Comparison of ENCODE assay signal across 30 mouse cellular contexts in the genomic region with DNA sequence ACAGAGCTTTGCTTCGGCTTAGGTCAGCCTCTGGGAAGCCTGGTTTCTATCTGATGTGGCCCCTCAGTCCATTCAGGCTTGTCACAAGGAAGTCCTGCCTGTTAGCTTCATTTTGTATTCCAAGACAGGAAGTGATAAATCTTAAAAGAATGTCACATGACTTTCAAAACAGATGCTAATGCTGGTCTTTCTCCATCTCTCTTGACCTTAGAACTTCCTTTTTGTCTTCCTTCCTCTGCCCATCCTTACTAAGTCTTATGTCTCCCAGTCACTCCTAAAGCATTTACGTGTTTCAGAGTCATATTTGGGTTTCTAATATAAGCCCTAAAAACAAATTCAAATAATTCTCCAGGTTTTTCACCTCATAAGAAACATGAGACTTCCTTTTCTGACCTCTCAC. TPM values are rescaled to one million over a fixed set of nuclear protein-coding genes. Genes with fewer than 3 reads are reported as not detected.
"Had no signal": no experiment of that assay in that cellular context is flagged by ENCODE, and none has a peak within 500 bp of the region (broad histone marks: within the 10 kb centered on the region; RNA-seq: fewer than 3 reads in every experiment).

No protein-coding gene starts in this region.

- H3K36me3 ChIP-seq: kidney, embryonic 15.5 days; liver, embryonic 15.5 days; lung, embryonic 15.5 days; neural tube, embryonic 12.5 days; neural tube, embryonic 15.5 days; stomach, embryonic 15.5 days had no signal

- H3K9me3 ChIP-seq: kidney, embryonic 15.5 days; liver, embryonic 15.5 days; lung, embryonic 15.5 days; neural tube, embryonic 12.5 days; neural tube, embryonic 15.5 days; stomach, embryonic 15.5 days had no signal

- H3K27me3 ChIP-seq: kidney, embryonic 15.5 days; liver, embryonic 15.5 days; lung, embryonic 15.5 days; neural tube, embryonic 12.5 days; neural tube, embryonic 15.5 days; stomach, embryonic 15.5 days had no signal

- H3K27ac ChIP-seq: kidney, embryonic 15.5 days; left cerebral cortex, adult 2 months; liver, embryonic 15.5 days; lung, embryonic 15.5 days; neural tube, embryonic 12.5 days; neural tube, embryonic 15.5 days; stomach, embryonic 15.5 days had no signal

- H3K4me2 ChIP-seq: kidney, embryonic 15.5 days; liver, embryonic 11.5 days; liver, embryonic 15.5 days; lung, embryonic 15.5 days; midbrain, embryonic 11.5 days; neural tube, embryonic 12.5 days; neural tube, embryonic 15.5 days; stomach, embryonic 15.5 days had no signal

- H3K4me1 ChIP-seq: kidney, embryonic 15.5 days; lung, embryonic 15.5 days; neural tube, embryonic 12.5 days; neural tube, embryonic 15.5 days; stomach, embryonic 15.5 days had no signal

- H3K9ac ChIP-seq: kidney, embryonic 15.5 days; liver, embryonic 15.5 days; lung, embryonic 15.5 days; neural tube, embryonic 12.5 days; neural tube, embryonic 15.5 days; stomach, embryonic 15.5 days had no signal

- H3K4me3 ChIP-seq: kidney, embryonic 15.5 days; left cerebral cortex, adult 2 months; liver, embryonic 15.5 days; lung, embryonic 15.5 days; neural tube, embryonic 12.5 days; neural tube, embryonic 15.5 days; stomach, embryonic 15.5 days had no signal

- DNase-seq: kidney, adult 8-10 months; kidney, postnatal 10 days; kidney, postnatal 36 days; layer of hippocampus, postnatal 36 days; lung, adult 18-20 months; lung, postnatal 14 days; lung, postnatal 4 days; midbrain, embryonic 14.5 days; right cerebral cortex, postnatal 25 days; spleen, adult 18-20 months; thymus, adult 2 months; thymus, postnatal 25 days had no signal

RNA-seq across cellular contexts. Expression of a gene that starts 25.3 kb away (rescaled TPM):
- total RNA-seq: layer of hippocampus, adult 8-10 months; layer of hippocampus, postnatal 10 days; layer of hippocampus, postnatal 36 days; left cerebral cortex, adult 2 months; left cerebral cortex, postnatal 10 days; left cerebral cortex, postnatal 36 days; megakaryocyte progenitor cell, adult 5-6 weeks; megakaryocyte-erythroid progenitor cell, adult 5-6 weeks; midbrain, postnatal 0 days had no signal
- polyA plus RNA-seq: kidney, embryonic 15.5 days; limb, embryonic 11.5 days; limb, embryonic 14.5 days; liver, embryonic 11.5 days; liver, embryonic 15.5 days; lung, embryonic 15.5 days; midbrain, embryonic 11.5 days; midbrain, embryonic 14.5 days; neural tube, embryonic 12.5 days; stomach, embryonic 15.5 days; thymus, adult 2 months had no signal
